Mouse (Mus musculus) CD4-positive helper T cell, adult 2 months (primary cell): ENCODE data around the gene Gm10097.

Experiments used
- DNase-seq: peaks from one replicate; pipeline ENCODE4 v3.0.0-alpha.2; 2012; ENCODE audit warnings: low read depth, missing footprints, low spot score

Gm10097 gene

GRCm38 (mm10) chr10:5068676-5069265, at the start of gene Gm10097:
Gene Gm10097, plus strand, starts transcription at chr10:5069192.
- no peak for DNase-seq

- DNase-seq = no peak
These were observed 43.1 kb upstream of the Gm10097 start for GRCm38 (mm10) chr10:5025906-5026305.

- no peak for DNase-seq
These were observed 41.8 kb upstream of the Gm10097 start for GRCm38 (mm10) chr10:5027208-5027607.

- DNase-seq = no peak
These were observed 40.7 kb upstream of the Gm10097 start for GRCm38 (mm10) chr10:5028301-5028700.

GRCm38 (mm10) chr10:5029161-5029560, 39.8 kb upstream of the Gm10097 start:
- DNase-seq = no peak

- DNase-seq = no peak
These were observed 39.1 kb upstream of the Gm10097 start for GRCm38 (mm10) chr10:5029883-5030282.

GRCm38 (mm10) chr10:5032192-5033048, 36.6 kb upstream of the Gm10097 start:
- DNase-seq = no peak

- no peak for DNase-seq
These were observed 27.7 kb upstream of the Gm10097 start for GRCm38 (mm10) chr10:5041254-5041653.

- DNase-seq = no peak
These were observed 24.5 kb upstream of the Gm10097 start for GRCm38 (mm10) chr10:5044481-5044880.

GRCm38 (mm10) chr10:5045213-5045612, 23.8 kb upstream of the Gm10097 start:
- no peak for DNase-seq

GRCm38 (mm10) chr10:5045671-5046070, 23.3 kb upstream of the Gm10097 start:
- no peak for DNase-seq

GRCm38 (mm10) chr10:5056243-5056735, 12.7 kb upstream of the Gm10097 start:
- DNase-seq = no peak

- DNase-seq = no peak
These were observed 12.1 kb upstream of the Gm10097 start for GRCm38 (mm10) chr10:5056940-5057339.

GRCm38 (mm10) chr10:5057661-5058060, 11.3 kb upstream of the Gm10097 start:
- DNase-seq = no peak

- no peak for DNase-seq
These were observed 10.1 kb upstream of the Gm10097 start for GRCm38 (mm10) chr10:5058876-5059275.

GRCm38 (mm10) chr10:5059983-5060382, 9.0 kb upstream of the Gm10097 start:
- no peak for DNase-seq

GRCm38 (mm10) chr10:5067113-5067512, 1.9 kb upstream of the Gm10097 start:
- DNase-seq = no peak

GRCm38 (mm10) chr10:5070168-5070940, 1.4 kb downstream of the Gm10097 start:
- DNase-seq = no peak

- no peak for DNase-seq
These were observed 1.9 kb downstream of the Gm10097 start for GRCm38 (mm10) chr10:5070941-5071231.

- no peak for DNase-seq
These were observed 3.1 kb downstream of the Gm10097 start for GRCm38 (mm10) chr10:5072054-5072453.

GRCm38 (mm10) chr10:5075724-5076123, 6.7 kb downstream of the Gm10097 start:
- no peak for DNase-seq

- peak; percentile 35 for DNase-seq
These were observed 11.0 kb downstream of the Gm10097 start for GRCm38 (mm10) chr10:5079945-5080468.
